Mouse (Mus musculus) liver, adult 2 months (tissue): ENCODE measurements around the gene Meis1.

Source experiments
- CTCF ChIP-seq: fragments of 200-500 bp; IDR thresholded peaks from 2 replicates; pipeline ENCODE4 v1.5.1; 2011; ENCODE audit warnings: low read depth, low read length, control low read depth
- POLR2A ChIP-seq: fragments of 200-500 bp; IDR thresholded peaks from 2 replicates; pipeline ENCODE4 v1.6.1; 2011; ENCODE audit warnings: low read length, control low read depth; ENCODE audit not compliant: insufficient read depth; ENCODE audit errors: extremely low read depth

DNA sequence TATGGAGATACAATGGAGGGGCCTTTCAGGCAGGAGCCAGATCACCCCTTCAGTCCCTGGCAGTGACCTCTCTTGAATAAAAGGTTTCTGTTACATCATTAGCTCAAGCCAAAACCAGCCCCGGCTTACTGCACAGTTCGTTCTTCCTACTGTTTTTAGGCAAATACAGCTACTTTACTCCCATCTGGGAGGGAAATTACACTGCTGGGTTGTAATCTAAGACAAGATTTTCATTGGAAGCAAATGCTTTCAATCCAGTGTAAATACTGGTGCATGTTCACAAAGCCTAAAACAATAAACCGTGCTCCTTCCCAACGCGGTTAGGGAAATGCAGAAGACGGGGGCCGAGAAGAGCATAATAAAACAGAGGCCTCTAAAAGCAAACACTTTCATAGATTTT lies 74.6 kb downstream of the Meis1 start:
- no peak for TF ChIP-seq POLR2A
- TF ChIP-seq CTCF, result no peak
